Mouse (Mus musculus): ENCODE data around the gene Lifr. TPM values are rescaled to one million over a fixed set of nuclear protein-coding genes. Genes with fewer than 3 reads are reported as not detected.

Gene Lifr
- polyA plus RNA-seq, 1 experiment from 2014 or later = 28.7 TPM

DNA sequence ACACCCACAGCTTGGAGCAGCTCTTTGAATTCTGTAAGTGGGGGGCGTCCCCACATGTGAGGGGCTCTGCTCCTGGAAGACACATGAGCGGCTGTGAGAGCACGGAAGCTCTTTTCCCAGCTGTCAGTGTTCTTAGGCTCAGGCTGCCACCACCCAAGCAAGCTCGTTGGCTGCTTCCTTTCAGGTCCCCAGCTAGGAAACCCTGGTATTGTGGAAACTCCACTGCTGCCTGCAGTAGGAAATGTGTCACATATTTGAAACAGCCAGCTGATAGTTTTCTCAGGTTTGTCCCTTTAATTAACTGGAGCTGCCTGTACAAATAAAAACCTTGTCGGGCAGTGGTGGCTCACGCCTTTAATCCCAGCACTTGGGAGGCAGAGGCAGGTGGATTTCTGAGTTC, 73.4 kb downstream of the Lifr start:
- WGBS = 76% methylated on average over 6 of the region's 6 CpGs
- peaks cover 6% of the 10 kb centered on the region; the same call in 1 of the 2 replicates for H3K36me3 ChIP-seq (ENCODE audit: control insufficient read depth, insufficient read depth, low read length)
- no peak overlapping the region for H3K27ac ChIP-seq (ENCODE audit: low read depth, low read length)

DNA sequence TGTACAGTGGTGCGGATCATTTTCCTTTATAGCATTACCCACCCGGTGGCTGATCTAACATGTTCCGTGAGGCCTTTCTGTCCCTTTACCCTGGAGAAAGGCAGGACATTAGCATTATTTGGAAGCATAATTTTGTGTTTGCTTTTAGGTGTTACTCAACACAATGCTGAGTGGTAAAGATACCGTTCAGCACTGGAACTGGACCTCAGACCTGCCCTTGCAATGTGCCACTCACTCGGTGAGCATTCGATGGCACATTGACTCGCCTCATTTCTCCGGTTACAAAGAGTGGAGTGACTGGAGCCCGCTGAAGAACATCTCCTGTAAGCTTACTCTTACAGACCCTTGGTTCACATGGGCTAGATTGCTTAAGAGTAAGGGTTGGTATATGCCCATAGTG, 76.3 kb downstream of the Lifr start:
- ATAC-seq (replicated peaks; ENCODE audit: low FRiP score) (no peak), DNase-seq (ENCODE audit: low spot score) (no peak)
- Histone ChIP-seq H3K4me2 (no peak overlapping the region), H3K4me1 (replicated peaks; ENCODE audit: control insufficient read depth, insufficient read depth, low read length) (no peaks in the 10 kb centered on the region), H3K36me3 (ENCODE audit: control insufficient read depth, insufficient read depth, low read length) (peaks cover 3% of the 10 kb centered on the region; the same call in 1 of the 2 replicates), H3K27ac (ENCODE audit: low read depth, low read length) (peak overlapping the region; percentile 41; the same call in 1 of the 2 replicates), H3K4me3 (ENCODE audit: low read depth, low read length) (no peak overlapping the region), H3K27me3 (replicated peaks; ENCODE audit: control insufficient read depth, insufficient read depth, low read length) (no peaks in the 10 kb centered on the region), H3K9ac (ENCODE audit: low read depth, low read length) (no peak overlapping the region), H3K9me3 (ENCODE audit: control insufficient read depth, low read length) (no peaks in the 10 kb centered on the region)
- 87% methylated on average over 9 of the region's 9 CpGs for WGBS

More for the DNA sequence above, 73.4 kb downstream of the Lifr start:
- Histone ChIP-seq H3K4me3 (ENCODE audit: low read depth, low read length) (no peak overlapping the region), H3K4me2 (no peak overlapping the region), H3K27me3 (replicated peaks; ENCODE audit: control insufficient read depth, insufficient read depth, low read length) (no peaks in the 10 kb centered on the region), H3K9me3 (ENCODE audit: control insufficient read depth, low read length) (no peaks in the 10 kb centered on the region), H3K9ac (ENCODE audit: low read depth, low read length) (no peak overlapping the region), H3K4me1 (replicated peaks; ENCODE audit: control insufficient read depth, insufficient read depth, low read length) (no peaks in the 10 kb centered on the region)
- DNase-seq (ENCODE audit: low spot score) (no peak), ATAC-seq (replicated peaks; ENCODE audit: low FRiP score) (no peak)

DNA sequence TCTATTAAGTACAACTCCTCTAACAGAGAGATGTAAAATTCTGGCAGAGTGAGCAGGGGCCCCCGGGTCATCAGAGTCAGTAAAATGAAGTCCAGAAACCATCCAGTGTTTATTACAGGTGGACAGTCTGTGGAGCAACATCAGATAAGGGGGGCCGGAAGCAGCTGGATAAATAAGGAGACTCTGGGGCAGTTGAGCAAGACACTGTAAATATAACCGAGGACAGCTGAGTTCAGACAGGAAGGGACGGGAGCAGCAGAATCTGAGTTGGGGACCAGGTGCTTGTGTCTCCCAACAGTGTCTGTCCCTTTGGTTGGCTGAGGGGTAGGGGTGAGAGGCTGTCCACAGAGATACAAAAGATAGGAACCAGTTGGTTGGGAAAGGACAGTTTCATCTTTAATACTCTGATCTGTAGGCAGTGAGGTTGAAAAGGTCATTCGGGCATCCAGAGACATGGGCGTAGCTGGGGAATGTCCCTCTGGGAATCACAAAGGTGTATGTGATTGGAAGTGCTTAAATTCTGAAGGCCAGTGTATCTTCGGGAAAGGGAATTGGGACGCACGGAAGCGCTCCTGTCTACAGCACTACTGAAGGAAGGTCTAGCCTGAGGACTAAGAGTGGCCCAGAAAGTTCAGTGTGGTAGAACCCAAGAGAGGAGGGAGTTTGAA, 77.0 kb downstream of the Lifr start:
- 72% methylated on average over 10 of the region's 10 CpGs for WGBS
- DNase-seq (ENCODE audit: low spot score) (no peak), ATAC-seq (replicated peaks; ENCODE audit: low FRiP score) (peak; percentile 63)
- Histone ChIP-seq H3K9me3 (ENCODE audit: control insufficient read depth, low read length) (no peaks in the 10 kb centered on the region), H3K4me2 (0 out of 2 replicates have a peak overlapping the region, but pooled peaks have one; percentile 17), H3K4me1 (replicated peaks; ENCODE audit: control insufficient read depth, insufficient read depth, low read length) (no peaks in the 10 kb centered on the region), H3K36me3 (ENCODE audit: control insufficient read depth, insufficient read depth, low read length) (peaks cover 3% of the 10 kb centered on the region; the same call in 1 of the 2 replicates), H3K27ac (ENCODE audit: low read depth, low read length) (peak overlapping the region; percentile 64), H3K9ac (ENCODE audit: low read depth, low read length) (no peak overlapping the region), H3K27me3 (replicated peaks; ENCODE audit: control insufficient read depth, insufficient read depth, low read length) (no peaks in the 10 kb centered on the region), H3K4me3 (ENCODE audit: low read depth, low read length) (no peak overlapping the region)

DNA sequence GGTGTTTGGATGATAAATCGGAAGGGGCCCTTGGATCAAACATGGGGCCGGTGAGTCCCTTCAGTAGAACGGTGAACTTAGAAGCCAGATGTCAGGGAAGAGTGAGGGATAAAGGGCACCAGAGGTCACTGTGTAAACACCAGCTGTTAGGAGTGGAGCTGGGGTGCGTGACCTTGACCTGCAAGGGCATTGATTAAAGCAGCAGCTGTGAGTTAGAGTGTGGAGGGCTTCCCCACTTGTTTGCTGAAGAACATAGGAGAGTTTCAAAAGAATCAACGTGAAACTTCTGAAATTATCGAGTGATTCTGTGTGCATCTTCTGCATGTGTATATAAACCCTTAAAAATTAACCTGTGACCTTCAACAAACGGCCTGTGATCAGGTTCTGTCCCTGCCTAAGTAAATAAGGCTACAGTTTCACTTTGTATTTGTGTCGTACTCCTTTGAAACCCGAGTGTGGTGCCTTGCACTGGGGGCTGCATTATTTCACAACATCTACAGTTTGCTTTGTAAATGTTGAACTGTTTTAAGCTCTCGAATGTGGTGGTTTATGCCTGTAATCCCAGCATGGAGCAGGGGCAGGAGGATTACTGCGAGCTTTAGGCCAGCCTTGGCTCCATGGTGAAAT, 77.6 kb downstream of the Lifr start:
- DNase-seq (ENCODE audit: low spot score) = no peak
- H3K4me1 ChIP-seq (replicated peaks; ENCODE audit: control insufficient read depth, insufficient read depth, low read length) = no peaks in the 10 kb centered on the region
- no peaks in the 10 kb centered on the region for H3K9me3 ChIP-seq (ENCODE audit: control insufficient read depth, low read length)
- 61% methylated on average over 11 of the region's 11 CpGs for WGBS
- H3K27me3 ChIP-seq (replicated peaks; ENCODE audit: control insufficient read depth, insufficient read depth, low read length) = no peaks in the 10 kb centered on the region
- ATAC-seq (replicated peaks; ENCODE audit: low FRiP score) = peak; percentile 78
- no peak overlapping the region for H3K4me3 ChIP-seq (ENCODE audit: low read depth, low read length)
- H3K4me2 ChIP-seq = 0 out of 2 replicates have a peak overlapping the region, but pooled peaks have one; percentile 17
- peak overlapping the region; percentile 64 for H3K27ac ChIP-seq (ENCODE audit: low read depth, low read length)
- H3K9ac ChIP-seq (ENCODE audit: low read depth, low read length) = no peak overlapping the region
- H3K36me3 ChIP-seq (ENCODE audit: control insufficient read depth, insufficient read depth, low read length) = peaks cover 3% of the 10 kb centered on the region; the same call in 1 of the 2 replicates

DNA sequence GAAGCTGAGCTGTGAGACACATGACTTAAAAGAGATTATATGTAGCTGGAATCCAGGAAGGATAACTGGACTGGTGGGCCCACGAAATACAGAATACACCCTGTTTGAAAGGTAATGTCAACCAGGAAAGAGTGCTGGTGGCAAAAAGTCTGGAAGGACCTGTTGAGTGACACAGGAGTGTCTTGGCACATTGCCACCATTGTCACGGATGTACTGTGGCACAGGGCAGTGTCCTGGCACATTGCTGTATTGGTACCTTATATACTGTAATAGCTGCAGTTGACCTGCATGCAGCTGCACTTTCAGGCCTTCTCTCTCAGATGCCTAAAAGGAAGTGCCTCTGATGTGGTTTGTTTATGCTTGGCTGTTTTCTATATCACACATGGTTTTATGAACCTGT, 82.5 kb downstream of the Lifr start:
- H3K4me2 ChIP-seq = no peak overlapping the region
- no peaks in the 10 kb centered on the region for H3K9me3 ChIP-seq (ENCODE audit: control insufficient read depth, low read length)
- no peaks in the 10 kb centered on the region for H3K4me1 ChIP-seq (replicated peaks; ENCODE audit: control insufficient read depth, insufficient read depth, low read length)
- no peak for ATAC-seq (replicated peaks; ENCODE audit: low FRiP score)
- H3K4me3 ChIP-seq (ENCODE audit: low read depth, low read length) = no peak overlapping the region
- H3K27ac ChIP-seq (ENCODE audit: low read depth, low read length) = no peak overlapping the region
- DNase-seq (ENCODE audit: low spot score) = no peak
- WGBS = 83% methylated on average over 2 of the region's 2 CpGs
- no peak overlapping the region for H3K9ac ChIP-seq (ENCODE audit: low read depth, low read length)
- peaks cover 3% of the 10 kb centered on the region; the same call in 1 of the 2 replicates for H3K36me3 ChIP-seq (ENCODE audit: control insufficient read depth, insufficient read depth, low read length)
- H3K27me3 ChIP-seq (replicated peaks; ENCODE audit: control insufficient read depth, insufficient read depth, low read length) = no peaks in the 10 kb centered on the region

DNA sequence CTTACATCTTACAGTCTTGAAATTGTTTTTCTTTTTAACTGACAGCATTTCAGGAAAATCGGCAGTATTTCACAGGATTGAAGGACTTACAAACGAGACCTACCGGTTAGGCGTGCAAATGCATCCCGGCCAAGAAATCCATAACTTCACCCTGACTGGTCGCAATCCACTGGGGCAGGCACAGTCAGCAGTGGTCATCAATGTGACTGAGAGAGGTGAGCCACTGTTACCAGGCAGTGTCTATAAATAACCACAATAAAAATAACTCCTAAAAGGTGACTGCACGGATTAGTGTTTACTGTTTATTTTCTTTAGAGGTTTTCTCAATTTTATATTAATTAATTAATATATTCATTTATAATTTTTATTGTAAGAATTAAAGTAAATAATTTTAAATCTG, 82.9 kb downstream of the Lifr start:
- no peak overlapping the region for H3K9ac ChIP-seq (ENCODE audit: low read depth, low read length)
- WGBS = 91% methylated on average over 7 of the region's 7 CpGs
- no peak for DNase-seq (ENCODE audit: low spot score)
- no peaks in the 10 kb centered on the region for H3K27me3 ChIP-seq (replicated peaks; ENCODE audit: control insufficient read depth, insufficient read depth, low read length)
- H3K36me3 ChIP-seq (ENCODE audit: control insufficient read depth, insufficient read depth, low read length) = peaks cover 3% of the 10 kb centered on the region; the same call in 1 of the 2 replicates
- H3K4me3 ChIP-seq (ENCODE audit: low read depth, low read length) = no peak overlapping the region
- H3K4me1 ChIP-seq (replicated peaks; ENCODE audit: control insufficient read depth, insufficient read depth, low read length) = no peaks in the 10 kb centered on the region
- no peak for ATAC-seq (replicated peaks; ENCODE audit: low FRiP score)
- H3K27ac ChIP-seq (ENCODE audit: low read depth, low read length) = no peak overlapping the region
- H3K4me2 ChIP-seq = no peak overlapping the region
- no peaks in the 10 kb centered on the region for H3K9me3 ChIP-seq (ENCODE audit: control insufficient read depth, low read length)

DNA sequence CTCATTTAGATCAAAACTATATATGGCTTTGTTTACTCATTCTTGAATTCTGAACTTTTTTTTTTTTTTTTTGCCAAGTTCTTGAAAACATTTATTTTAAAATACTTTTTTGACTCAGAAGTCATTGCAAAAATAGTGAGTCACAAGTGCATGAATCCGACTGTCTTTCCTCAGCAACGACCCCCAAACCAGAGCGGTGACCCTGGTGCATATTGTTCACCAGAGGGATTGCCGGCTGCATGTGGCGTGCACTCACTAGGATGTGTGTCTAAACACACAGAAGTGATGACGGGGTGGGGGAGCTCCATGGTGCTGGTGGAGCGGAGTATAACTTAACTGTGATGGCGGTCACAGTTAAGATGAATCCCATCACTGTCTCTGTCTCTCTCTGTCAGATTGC, 83.4 kb downstream of the Lifr start:
- H3K27me3 ChIP-seq (replicated peaks; ENCODE audit: control insufficient read depth, insufficient read depth, low read length) = no peaks in the 10 kb centered on the region
- no peaks in the 10 kb centered on the region for H3K4me1 ChIP-seq (replicated peaks; ENCODE audit: control insufficient read depth, insufficient read depth, low read length)
- H3K4me2 ChIP-seq = no peak overlapping the region
- H3K9ac ChIP-seq (ENCODE audit: low read depth, low read length) = no peak overlapping the region
- no peak for ATAC-seq (replicated peaks; ENCODE audit: low FRiP score)
- peaks cover 3% of the 10 kb centered on the region; the same call in 1 of the 2 replicates for H3K36me3 ChIP-seq (ENCODE audit: control insufficient read depth, insufficient read depth, low read length)
- H3K9me3 ChIP-seq (ENCODE audit: control insufficient read depth, low read length) = no peaks in the 10 kb centered on the region
- no peak overlapping the region for H3K27ac ChIP-seq (ENCODE audit: low read depth, low read length)
- H3K4me3 ChIP-seq (ENCODE audit: low read depth, low read length) = no peak overlapping the region
- no peak for DNase-seq (ENCODE audit: low spot score)
- 87% methylated on average over 8 of the region's 8 CpGs for WGBS

DNA sequence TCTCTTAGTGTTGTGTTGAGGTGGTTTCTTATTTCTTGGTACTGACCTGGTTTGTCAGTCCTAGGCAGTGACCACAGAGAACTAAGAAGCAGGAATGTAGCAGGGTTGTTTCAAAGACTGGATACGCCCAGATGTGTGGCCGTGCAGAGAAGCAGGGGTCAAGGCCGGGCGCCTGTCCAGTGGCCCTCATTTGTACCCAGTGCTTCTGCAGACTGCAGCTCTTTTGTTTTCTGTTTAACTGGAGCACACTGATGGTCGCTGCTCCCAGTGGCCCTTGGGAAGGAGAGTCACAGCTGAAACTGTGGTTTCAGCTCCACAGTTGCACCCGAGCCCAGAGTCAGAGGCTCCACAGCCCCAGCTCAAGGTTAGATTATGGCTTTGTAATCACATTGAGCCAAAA, 90.2 kb downstream of the Lifr start:
- Histone ChIP-seq H3K27ac (ENCODE audit: low read depth, low read length) (no peak overlapping the region), H3K4me3 (ENCODE audit: low read depth, low read length) (no peak overlapping the region), H3K9ac (ENCODE audit: low read depth, low read length) (no peak overlapping the region), H3K4me1 (replicated peaks; ENCODE audit: control insufficient read depth, insufficient read depth, low read length) (no peaks in the 10 kb centered on the region), H3K4me2 (no peak overlapping the region), H3K27me3 (replicated peaks; ENCODE audit: control insufficient read depth, insufficient read depth, low read length) (no peaks in the 10 kb centered on the region), H3K9me3 (ENCODE audit: control insufficient read depth, low read length) (no peaks in the 10 kb centered on the region), H3K36me3 (ENCODE audit: control insufficient read depth, insufficient read depth, low read length) (peaks cover 8% of the 10 kb centered on the region; the same call in 1 of the 2 replicates)
- no peak for ATAC-seq (replicated peaks; ENCODE audit: low FRiP score)
- 77% methylated on average over 6 of the region's 6 CpGs for WGBS
- DNase-seq (ENCODE audit: low spot score) = no peak

DNA sequence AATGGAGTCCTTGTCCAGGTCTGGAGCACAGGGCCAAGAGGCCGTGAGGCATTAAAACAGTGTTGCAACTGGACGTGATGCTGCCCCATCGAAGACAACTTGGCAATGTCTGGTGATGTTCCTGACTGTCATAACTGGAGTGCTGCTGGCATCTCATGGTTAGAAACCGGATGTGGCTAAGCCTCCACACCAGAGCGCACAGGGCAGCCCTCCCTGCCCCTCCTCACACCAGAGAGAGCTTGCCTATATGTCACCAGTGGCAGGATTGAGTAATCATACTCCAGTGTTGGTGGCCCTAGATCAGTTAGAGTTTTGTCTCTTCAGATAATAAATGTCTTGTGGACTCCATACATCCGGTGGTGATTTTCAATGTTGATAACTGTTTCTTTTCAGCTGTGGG, 97.3 kb downstream of the Lifr start:
- H3K4me3 ChIP-seq (ENCODE audit: low read depth, low read length) = no peak overlapping the region
- ATAC-seq (replicated peaks; ENCODE audit: low FRiP score) = no peak
- H3K9ac ChIP-seq (ENCODE audit: low read depth, low read length) = no peak overlapping the region
- H3K27me3 ChIP-seq (replicated peaks; ENCODE audit: control insufficient read depth, insufficient read depth, low read length) = no peaks in the 10 kb centered on the region
- peaks cover 12% of the 10 kb centered on the region; the same call in 1 of the 2 replicates for H3K36me3 ChIP-seq (ENCODE audit: control insufficient read depth, insufficient read depth, low read length)
- H3K4me1 ChIP-seq (replicated peaks; ENCODE audit: control insufficient read depth, insufficient read depth, low read length) = no peaks in the 10 kb centered on the region
- no peak overlapping the region for H3K4me2 ChIP-seq
- H3K27ac ChIP-seq (ENCODE audit: low read depth, low read length) = no peak overlapping the region
- 80% methylated on average over 6 of the region's 6 CpGs for WGBS
- H3K9me3 ChIP-seq (ENCODE audit: control insufficient read depth, low read length) = no peaks in the 10 kb centered on the region
- peak; percentile 4 for DNase-seq (ENCODE audit: low spot score)

Measured in liver, embryonic 11.5 days (tissue).